Mouse (Mus musculus): ENCODE results near the gene Znrf4.

DNA sequence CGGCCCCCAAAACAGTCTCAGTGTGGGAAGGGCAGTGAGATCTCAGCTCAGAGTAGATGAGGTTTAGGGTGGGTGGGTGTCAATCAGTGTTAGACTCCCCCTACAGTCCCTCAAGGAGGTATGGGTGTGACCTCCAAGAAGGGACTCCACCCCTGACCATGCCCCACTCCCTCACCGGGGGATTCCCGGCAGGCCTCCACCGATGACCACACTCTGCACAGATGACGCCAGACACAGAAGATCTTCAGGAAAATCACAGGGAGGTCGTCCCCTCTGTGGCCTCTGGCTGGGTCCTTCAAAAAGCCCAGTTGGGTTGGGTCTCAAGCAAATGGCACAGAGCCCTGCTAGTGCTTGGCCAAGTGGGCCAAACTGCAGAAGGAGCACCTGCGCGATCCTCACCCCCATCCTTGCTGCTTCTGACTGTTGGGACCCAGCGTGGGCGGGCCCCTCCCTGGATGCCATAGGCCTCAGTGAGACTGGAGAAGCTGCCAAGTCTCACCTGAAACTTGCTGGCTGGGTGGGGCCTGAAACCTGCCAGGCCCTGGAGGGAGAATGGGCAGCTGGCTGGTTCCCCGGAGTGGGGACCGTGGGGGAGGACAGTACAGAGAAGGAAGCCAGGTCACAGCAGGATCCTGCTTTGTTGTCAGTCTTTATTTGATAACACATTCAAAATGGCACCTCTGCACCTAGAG is 38.7 kb upstream of the Znrf4 start:
- TF ChIP-seq POLR2A (IDR thresholded peaks at IDR 0.05; ENCODE audit: borderline replicate concordance, control insufficient read depth, low read depth, low read length) (no peak), CTCF (IDR thresholded peaks at IDR 0.05; ENCODE audit: control insufficient read depth, insufficient read depth, low read length) (no peak)
